Mouse (Mus musculus) liver, embryonic 13.5 days (tissue): ENCODE data around the gene Vmn1r195. TPM values are rescaled to one million over a fixed set of nuclear protein-coding genes. Genes with fewer than 3 reads are reported as not detected.

Experiments used
- polyA plus RNA-seq: library from polyadenylated mRNA; unstranded; fragments of >200 nt; fragmentation: Nextera tagmentation; extraction: Ambion mirVana; gene quantifications from 2 replicates; pipeline ENCODE4 v1.2.1, GENCODE M21; 2015

The Vmn1r195 gene
- polyA plus RNA-seq, 1 experiment from 2014 or later: not detected

Other genes starting within 250 kb of the Vmn1r195 start
- gene Hist1h2ah, start 235.0 kb upstream of the Vmn1r195 start, polyA plus RNA-seq: 3.6 and 18.3 TPM in 2 replicates
- 3.5 and 3.7 TPM in 2 replicates for gene Hist1h2bk, start 234.7 kb upstream of the Vmn1r195 start, polyA plus RNA-seq
- 38.8 and 52.6 TPM in 2 replicates for gene Hist1h4i, start 229.2 kb upstream of the Vmn1r195 start, polyA plus RNA-seq
- 17.9 and 18.6 TPM in 2 replicates for gene Hist1h2ag, start 227.6 kb upstream of the Vmn1r195 start, polyA plus RNA-seq
- gene Hist1h2bj, start 227.3 kb upstream of the Vmn1r195 start, polyA plus RNA-seq: 11.6 and 16.7 TPM in 2 replicates
- gene Vmn1r188, start 186.1 kb upstream of the Vmn1r195 start, polyA plus RNA-seq: not detected in 2 replicates
- gene Vmn1r189, start 164.7 kb upstream of the Vmn1r195 start, polyA plus RNA-seq: not detected in 2 replicates
- not detected in 2 replicates for gene Vmn1r191, start 86.6 kb upstream of the Vmn1r195 start, polyA plus RNA-seq
- gene Vmn1r192, start 79.4 kb upstream of the Vmn1r195 start, polyA plus RNA-seq: not detected in 2 replicates
- not detected in 2 replicates for gene Vmn1r193, start 47.4 kb upstream of the Vmn1r195 start, polyA plus RNA-seq
- gene Vmn1r194, start 26.3 kb upstream of the Vmn1r195 start, polyA plus RNA-seq: not detected in 2 replicates
- gene Vmn1r196, start 19.4 kb downstream of the Vmn1r195 start, polyA plus RNA-seq: not detected in 2 replicates
- gene Vmn1r197, start 54.1 kb downstream of the Vmn1r195 start, polyA plus RNA-seq: not detected in 2 replicates
- not detected in 2 replicates for gene Vmn1r198, start 79.8 kb downstream of the Vmn1r195 start, polyA plus RNA-seq
- gene Vmn1r199, start 109.3 kb downstream of the Vmn1r195 start, polyA plus RNA-seq: not detected in 2 replicates
- not detected in 2 replicates for gene Vmn1r200, start 119.9 kb downstream of the Vmn1r195 start, polyA plus RNA-seq
- gene Vmn1r201, start 201.4 kb downstream of the Vmn1r195 start, polyA plus RNA-seq: not detected in 2 replicates
- not detected in 2 replicates for gene Vmn1r202, start 234.9 kb downstream of the Vmn1r195 start, polyA plus RNA-seq
- not detected in 2 replicates for gene Vmn1r203, start 247.6 kb downstream of the Vmn1r195 start, polyA plus RNA-seq